Mouse (Mus musculus): ENCODE measurements at regions not wholly inside any gene's neighbourhood (a gene's known extent, or its start where the extent isn't known, plus 50 kb on each side); places are given as distances from the start of the nearest gene placed in this dataset.

- TF ChIP-seq GABPA (IDR thresholded peaks at IDR 0.05; ENCODE audit: insufficient replicate concordance, low read depth, low read length) (no peak), HCFC1 (IDR thresholded peaks at IDR 0.05; ENCODE audit: low read depth, low read length) (no peak), CTCF (conservative IDR thresholded peaks at IDR 0.05 in 1 of 2, IDR thresholded peaks at IDR 0.05 in 1 of 2; ENCODE audit: low read depth in 2 of 2, low read length in 2 of 2) (no peak), POLR2A (IDR thresholded peaks at IDR 0.05; ENCODE audit: low read depth, low read length) (no peak), ZMIZ1 (IDR thresholded peaks at IDR 0.05; ENCODE audit: low read depth, low read length) (no peak), TCF12 (IDR thresholded peaks at IDR 0.05; ENCODE audit: low read depth, low read length) (no peak), USF1 (IDR thresholded peaks at IDR 0.05; ENCODE audit: low read depth, low read length) (no peak), MYC (IDR thresholded peaks at IDR 0.05; ENCODE audit: low read depth, low read length) (no peak), UBTF (IDR thresholded peaks at IDR 0.05; ENCODE audit: low read depth, low read length) (no peak), ZNF384 (IDR thresholded peaks at IDR 0.05; ENCODE audit: low read depth, low read length) (no peak), MAZ (IDR thresholded peaks at IDR 0.05; ENCODE audit: low read depth, low read length) (no peak), CHD2 (IDR thresholded peaks at IDR 0.05; ENCODE audit: low read length) (no peak), EP300 (IDR thresholded peaks at IDR 0.05; ENCODE audit: low read length) (no peak)
Measured at GRCm38 (mm10) chr4:131267760-131268159, 323.6 kb downstream of the Matn1 start.

Data from CH12.LX (cell line).